Mouse (Mus musculus) right cerebral cortex, postnatal 4 days (tissue): ENCODE results near the gene Pip5k1a.
"Not testable (repeated sequence)": the region's sequence is repeated elsewhere in the genome, so short reads cannot be mapped to it uniquely, and the experiment has no call there.

Experiments
- DNase-seq: peaks from one replicate; pipeline ENCODE4 v3.0.0-alpha.2; 2022

The Pip5k1a gene

DNA sequence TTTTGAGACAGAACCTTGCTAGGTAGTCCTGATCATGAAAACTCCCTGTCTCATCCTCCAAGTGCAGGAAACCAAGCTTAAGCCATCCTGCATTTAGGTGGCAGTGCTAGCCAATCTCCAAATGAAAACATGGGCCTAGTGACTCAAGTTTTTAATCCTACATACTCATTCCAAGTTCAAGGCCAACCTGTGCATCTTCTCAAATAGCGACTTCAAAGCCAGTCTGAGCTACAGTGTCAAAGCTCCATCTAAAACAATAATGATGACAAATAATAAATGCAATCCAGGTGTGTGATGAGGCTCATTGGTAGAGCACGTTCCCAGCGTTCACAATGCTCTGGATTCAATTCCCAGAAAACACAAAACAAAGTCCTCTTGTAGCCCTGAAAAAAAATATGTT lies 65.1 kb downstream of the Pip5k1a start:
- DNase-seq = no peak

DNA sequence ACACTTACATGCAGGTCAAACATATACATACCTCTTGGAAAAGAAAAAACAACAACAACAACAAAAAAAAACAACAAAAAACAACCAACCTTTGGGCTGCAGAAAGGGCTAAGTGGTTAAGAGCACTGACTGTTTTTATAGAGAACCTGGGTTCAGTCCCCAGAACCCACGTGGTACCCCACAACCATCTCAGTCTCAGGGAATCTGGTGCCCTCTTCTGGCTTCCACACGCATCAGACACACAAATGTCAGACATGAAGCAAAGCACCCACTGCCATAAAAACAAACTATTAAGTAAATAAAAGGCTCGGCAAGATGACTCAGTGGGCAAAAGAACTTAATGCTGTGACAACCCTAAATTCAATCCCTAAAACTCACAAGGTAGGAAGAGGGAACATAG lies 76.8 kb downstream of the Pip5k1a start:
- DNase-seq = no peak

DNA sequence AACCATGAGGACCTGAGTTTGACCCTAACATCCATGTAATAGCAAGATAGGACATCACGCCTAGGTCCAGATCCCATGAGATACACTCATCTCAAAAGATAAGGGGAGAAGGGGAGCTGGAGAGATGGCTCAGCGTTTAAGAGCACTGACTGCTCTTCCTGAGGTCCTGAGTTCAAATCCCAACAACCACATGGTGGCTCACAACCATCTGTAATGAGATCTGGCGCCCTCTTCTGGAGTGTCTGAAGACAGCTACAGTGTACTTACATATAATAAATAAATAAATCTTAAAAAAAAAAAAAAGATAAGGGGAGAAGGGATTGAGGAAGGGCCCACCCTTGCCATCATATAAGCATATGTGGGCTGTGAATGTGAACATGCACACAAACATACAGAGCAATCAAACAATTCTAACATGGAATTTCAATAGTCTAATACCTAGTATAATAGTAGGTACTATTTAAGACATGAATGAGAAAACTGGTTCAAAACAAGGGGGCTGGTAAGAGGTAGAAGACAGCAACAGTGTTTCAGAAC lies 77.4 kb downstream of the Pip5k1a start:
- not testable (repeated sequence) for DNase-seq

DNA sequence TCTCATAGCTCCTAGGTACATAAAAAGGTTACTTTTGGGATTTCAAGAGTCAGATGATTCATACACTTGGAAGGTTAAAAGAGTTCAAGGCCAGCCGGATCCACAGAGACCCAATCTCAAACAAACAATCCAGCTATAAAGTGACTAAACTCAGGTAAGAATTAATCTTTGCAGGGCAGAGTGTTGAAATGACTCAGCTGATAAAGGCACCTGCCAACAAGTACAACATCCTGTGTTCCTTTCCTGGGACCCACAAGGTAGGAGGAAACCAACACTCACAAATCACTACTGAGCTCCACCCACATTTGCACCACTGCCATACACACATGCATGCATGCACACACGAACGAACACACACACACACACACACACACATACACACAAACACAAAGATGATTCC lies 78.1 kb downstream of the Pip5k1a start:
- DNase-seq = no peak

DNA sequence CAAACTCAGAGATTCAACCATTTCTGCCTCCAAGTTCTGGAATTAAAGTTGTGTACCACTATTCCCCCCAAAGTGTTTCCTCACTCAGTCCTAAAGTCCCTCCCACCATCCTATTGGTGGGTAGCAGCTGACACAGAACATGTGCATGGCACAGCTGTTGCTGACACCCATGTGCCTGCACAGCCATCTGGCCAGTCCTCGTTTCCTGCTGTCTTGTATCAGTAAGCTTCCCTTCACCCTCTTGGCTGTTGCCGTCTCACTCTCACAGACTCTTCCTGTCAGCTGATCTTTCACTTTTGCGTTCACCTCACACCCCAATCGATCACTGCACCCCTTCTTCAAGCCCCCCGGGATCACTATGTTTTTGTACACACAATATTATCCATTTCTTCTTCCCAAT lies 79.0 kb downstream of the Pip5k1a start:
- DNase-seq = no peak

DNA sequence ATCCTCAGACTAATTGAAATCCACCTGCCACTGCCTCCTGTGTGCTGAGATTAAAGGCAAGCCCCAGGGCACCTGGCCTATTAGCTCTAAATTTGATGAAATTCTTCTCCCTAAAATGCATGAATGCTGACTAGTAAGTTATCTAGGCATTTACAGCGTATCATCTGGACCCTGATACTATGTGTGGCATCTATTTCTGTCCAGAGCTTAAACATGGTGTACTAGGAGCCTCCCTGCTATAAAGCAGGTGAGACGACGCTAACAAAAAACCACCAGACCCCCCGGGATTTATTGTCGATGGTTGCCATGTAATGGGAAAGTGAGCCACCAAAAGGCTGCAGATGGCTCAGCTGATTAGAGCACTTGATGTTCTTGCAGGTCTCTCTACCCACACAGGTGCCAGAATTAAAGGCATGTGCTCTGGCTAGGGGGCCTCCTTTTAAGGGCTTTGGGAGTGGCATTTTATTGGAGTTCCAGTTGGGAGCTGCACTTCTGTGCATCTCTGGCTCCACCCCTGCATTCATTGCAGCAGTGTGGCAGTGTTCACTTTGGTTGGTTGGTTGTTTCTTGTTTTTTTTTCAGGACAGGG lies 79.6 kb downstream of the Pip5k1a start:
- DNase-seq = no peak

DNA sequence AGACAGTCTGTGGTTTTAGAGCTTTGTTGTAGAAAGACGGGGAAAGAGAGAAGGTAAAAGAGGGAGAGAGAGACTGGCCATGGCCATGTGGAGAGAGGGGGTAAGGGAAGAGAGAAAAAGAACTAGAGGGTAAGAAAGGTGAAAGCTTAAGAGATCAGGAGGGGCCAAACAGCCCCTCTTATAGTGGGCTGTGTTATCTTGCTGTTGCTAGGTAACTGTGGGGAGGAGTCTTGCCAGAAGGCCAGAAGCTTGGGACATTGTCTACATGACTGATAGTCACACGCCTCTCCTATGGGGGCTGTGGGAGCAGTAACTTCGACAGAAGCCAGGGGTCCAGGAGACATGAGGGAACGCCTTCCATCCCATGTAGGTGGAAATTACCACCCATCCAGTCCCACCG lies 81.5 kb downstream of the Pip5k1a start:
- DNase-seq = no peak

DNA sequence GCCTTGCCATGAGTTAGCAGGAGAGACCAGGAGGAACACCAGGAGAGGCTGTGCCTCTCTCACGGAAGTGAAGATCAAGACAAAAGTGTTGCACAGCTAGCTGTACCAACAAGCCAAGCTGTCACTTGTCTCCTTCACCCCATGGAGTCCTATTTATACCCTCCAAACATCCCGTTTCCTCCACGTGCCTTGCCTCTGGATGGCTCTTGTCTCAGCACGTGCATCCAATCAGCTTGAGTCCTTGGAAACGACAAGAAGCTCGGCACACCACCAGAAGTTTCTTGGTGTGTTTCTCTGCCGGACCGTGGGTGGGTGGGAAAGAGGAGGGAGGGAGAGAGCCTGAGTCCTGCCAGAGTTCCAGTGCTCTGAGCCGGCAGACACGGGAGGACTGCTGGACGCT lies 82.2 kb downstream of the Pip5k1a start:
- DNase-seq = no peak

DNA sequence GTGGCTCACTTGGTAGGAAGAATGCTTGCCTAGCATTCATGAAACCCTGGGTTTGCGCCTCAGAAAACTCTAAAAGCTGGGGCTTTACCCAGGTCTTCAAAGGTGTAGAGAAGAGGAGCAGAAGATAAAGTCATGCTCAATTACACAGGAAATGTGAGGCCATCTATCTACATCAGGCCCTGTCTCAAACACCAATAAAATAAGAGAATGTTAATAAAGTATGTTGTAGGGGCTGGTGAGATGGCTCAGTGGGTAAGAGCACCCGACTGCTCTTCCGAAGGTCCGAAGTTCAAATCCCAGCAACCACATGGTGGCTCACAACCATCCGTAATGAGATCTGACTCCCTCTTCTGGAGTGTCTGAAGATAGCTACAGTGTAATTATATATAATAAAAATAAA lies 85.8 kb downstream of the Pip5k1a start:
- DNase-seq = not testable (repeated sequence)

DNA sequence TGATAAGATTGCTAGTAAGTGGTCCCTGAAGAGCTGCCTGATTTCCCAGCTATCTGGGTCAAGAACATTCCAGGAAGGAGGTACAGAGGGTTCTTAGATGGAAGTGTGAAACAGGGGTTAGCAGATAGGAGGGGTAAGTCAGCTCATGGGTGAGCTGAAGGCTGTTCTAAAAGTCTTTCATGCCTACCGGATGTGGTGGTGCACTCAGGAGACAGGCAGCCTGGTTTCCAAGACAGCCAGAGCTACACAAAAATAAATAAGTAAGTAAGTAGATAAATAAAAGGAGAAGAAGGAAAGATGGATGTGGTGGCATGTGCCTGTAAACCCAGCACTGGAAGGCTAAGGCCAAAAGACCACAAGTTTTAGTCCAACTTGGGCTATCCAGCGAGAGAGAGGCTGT lies 88.0 kb downstream of the Pip5k1a start:
- DNase-seq = no peak

DNA sequence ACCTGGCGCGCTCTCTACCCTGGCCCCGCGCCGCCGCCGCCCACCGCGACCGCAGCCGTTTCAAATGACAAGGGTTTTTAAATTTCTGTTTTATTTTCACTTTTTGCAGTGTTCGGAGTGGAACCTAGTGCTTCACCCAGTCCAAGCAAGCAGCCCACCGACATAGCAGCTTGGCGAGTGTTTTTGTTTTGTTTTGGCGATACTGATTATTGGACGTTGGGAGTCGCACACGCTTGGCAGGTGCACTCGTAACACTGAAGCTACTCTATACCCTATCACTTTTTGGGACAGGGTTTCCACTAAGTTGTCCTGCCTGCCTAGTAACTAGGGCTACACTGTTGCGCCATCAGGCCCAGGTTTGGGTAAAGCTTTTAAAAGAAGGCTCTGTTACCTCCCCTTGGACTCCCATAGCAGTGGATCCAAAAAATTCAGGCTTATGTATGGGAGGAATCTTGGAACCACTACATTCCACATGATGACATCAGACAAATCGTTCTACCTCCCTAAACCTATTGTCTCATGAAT lies 90.1 kb downstream of the Pip5k1a start:
- no peak for DNase-seq

DNA sequence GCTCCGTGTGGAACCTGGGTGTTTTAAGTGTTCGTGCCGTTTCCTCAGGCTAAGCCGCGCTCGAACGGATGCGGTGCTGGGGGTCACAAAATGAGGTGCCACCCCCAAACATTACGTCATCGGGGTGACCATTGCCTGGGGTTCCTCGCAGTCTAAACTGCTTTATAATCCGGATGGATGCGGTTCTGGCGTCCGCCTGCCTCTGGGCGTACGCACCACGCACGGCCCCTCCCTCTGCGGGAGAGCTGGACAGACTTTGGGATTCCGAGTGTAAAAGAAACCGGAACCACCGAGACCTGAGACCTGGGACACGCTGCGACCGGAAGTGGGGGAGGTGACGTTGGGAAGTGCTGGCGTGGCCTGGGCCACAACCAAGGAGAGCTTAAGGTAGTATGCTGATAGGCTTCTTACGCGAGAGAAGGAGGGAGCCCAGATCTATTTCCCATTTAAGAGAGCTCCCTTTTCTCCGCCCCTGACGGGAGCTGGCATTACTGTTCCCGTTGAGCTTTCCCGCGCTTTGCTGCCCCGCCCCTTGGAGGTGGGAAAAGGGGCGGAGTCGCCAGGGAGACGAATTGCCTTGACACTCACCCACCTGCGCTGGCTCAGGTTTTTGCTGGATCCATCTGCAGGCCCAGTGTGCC lies 90.7 kb downstream of the Pip5k1a start:
- peak; percentile 79 for DNase-seq

DNA sequence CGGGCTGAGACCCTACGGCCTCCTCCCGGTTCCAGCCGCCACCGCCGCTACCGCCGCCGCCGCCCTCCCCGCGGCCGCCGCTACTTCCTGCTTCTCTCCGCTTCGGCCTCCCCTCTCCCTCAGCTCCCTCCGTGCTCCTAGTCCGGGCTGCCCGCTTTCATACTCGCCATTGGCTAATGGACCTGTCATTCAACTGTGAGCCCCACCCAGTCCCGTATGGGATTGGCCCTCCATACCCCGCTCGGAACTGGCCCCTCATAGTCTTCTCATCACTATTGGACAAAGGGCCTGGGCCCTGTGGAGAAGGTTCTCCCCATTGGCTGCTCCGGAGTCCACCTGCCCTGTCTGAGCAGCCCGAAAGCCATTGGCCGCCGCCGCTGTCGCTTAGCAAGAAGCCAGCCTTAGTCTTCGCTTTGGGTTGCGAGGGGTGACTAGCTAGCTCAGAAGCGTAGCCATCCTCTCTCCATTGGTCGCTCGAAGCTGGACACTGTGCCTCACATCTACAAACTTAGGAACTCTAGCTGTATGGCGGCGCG lies 91.3 kb downstream of the Pip5k1a start, which contains the start of gene Zfp687:
Gene Zfp687, minus strand, starts transcription at position 112 of the 536 bp plus-strand sequence.
- DNase-seq = peak; percentile 99

DNA sequence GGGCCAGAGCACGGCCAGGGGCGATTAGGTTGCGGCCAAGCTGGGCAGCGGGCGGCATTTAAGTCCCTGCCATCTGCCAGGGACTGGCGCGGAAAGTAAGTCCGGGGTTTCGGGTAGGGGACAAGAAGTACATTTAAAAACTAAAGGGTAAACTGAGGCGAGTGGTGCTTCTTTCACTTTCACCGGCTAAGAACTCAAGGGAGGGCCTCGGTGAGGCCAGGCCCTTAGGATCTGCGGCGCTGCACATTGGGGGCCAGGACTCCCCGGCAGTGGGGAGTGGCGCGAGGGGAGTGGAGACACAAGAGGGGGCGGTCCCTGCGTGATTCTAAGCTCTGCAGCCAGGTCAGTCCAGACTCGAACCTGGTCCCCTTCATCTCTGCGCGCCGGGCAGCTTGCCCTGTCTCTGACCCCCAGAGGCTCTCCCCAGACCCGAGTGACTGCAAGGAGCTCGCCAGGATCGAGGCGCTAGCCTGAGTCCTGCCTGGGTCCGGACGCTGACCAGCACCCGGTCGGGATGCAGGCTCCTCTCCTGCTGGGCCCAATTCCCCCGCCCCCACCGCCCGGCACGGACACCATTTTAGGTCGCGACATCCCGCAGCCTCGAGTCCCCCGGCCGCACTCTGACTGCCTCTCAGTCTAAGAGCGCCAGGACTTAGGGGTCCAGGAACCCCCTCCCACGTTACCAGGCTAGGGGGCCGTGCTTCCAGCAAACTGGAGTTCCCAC lies 92.1 kb downstream of the Pip5k1a start:
- DNase-seq = no peak

DNA sequence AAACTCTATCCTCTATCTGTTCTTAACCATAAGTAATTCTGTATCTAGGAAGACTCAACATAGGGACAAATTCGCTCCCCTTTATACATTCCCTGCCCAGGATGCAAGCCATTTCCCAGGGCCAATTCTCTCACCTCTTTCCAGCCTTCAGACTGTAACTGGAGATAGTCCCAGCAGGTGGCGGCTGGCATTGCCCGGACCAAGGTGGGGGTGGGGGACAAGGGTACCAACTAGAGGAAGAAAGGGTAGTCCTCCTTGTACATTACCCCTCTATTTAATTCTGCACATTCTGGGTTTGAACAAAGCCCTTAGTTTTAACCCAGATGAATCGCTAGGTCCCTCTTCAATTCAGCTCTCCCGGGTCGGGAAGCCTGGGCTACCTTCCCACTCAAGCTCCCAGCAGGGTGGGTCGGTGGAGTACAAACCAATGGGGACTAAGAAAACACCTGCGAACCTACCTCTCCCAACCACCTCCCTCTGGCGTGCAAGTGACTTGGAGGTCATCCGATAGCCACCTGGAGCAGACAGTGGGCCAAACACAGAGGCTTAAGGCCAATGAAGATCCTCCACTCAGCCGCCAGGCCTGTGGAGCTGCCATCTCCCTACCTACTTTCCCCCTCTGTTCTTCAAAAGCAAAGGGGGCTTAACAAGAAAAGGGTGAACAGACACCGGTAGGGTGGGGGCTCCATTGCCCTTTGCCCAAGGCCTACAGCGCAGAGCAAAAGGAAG lies 92.9 kb downstream of the Pip5k1a start:
- no peak for DNase-seq

DNA sequence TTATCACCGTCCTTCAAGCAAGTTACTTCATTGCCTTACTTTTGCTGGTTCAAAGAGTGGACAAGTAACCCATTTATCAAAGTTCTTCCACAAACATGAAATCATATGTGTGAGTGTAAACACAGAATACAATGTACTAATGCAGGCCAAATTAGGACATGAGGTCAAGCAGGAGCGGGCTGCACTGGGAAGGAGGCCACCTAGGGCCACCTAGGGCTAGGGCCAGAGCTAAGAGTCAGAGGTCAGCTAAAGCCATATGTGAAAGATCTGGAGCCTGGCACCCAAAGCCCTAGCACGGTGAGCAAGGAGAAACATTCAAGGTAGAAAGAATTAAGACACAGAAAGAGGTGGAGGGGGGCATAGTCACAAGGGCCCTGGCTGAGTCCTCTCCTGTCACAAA lies 93.7 kb downstream of the Pip5k1a start:
- no peak for DNase-seq

DNA sequence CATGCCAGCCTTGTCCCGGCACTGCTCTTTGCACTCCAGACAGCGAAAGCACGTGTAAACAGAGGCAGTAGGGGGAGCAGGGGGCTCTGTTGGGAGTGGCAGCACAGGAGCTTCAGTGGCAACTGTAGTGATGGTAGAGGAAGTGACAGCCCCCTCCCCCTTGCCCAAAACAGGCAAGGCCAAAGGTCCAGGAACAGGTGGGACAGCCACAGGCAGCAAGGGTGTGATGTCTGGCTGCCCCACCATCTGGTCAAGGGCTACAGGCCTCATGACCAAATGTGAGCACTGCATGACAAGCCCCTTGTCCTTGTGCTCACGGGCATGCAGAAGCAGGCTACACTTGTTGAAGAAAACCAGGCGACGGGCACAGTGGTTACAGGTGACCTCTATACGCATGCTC lies 96.3 kb downstream of the Pip5k1a start:
- no peak for DNase-seq
